Mouse (Mus musculus): ENCODE measurements at regions not wholly inside any gene's neighbourhood (a gene's known extent, or its start where the extent isn't known, plus 50 kb on each side); places are given as distances from the start of the nearest gene placed in this dataset.

- TF ChIP-seq POLR2A (IDR thresholded peaks at IDR 0.05; ENCODE audit: control insufficient read depth, low read depth, low read length), result no peak
- no peak for TF ChIP-seq CTCF (IDR thresholded peaks at IDR 0.05; ENCODE audit: control insufficient read depth, insufficient read depth, insufficient replicate concordance, low read depth, low read length)
These were observed 1236.3 kb upstream of the A1bg start for GRCm38 (mm10) chr15:62158875-62159675.

All from testis, adult 2 months (tissue).